Mouse (Mus musculus): ENCODE results near the gene 6030408B16Rik. TPM values are rescaled to one million over a fixed set of nuclear protein-coding genes. Genes with fewer than 3 reads are reported as not detected.

Gene 6030408B16Rik
- total RNA-seq, 2 experiments from 2014 or later = 0.31 to 0.32 TPM

DNA sequence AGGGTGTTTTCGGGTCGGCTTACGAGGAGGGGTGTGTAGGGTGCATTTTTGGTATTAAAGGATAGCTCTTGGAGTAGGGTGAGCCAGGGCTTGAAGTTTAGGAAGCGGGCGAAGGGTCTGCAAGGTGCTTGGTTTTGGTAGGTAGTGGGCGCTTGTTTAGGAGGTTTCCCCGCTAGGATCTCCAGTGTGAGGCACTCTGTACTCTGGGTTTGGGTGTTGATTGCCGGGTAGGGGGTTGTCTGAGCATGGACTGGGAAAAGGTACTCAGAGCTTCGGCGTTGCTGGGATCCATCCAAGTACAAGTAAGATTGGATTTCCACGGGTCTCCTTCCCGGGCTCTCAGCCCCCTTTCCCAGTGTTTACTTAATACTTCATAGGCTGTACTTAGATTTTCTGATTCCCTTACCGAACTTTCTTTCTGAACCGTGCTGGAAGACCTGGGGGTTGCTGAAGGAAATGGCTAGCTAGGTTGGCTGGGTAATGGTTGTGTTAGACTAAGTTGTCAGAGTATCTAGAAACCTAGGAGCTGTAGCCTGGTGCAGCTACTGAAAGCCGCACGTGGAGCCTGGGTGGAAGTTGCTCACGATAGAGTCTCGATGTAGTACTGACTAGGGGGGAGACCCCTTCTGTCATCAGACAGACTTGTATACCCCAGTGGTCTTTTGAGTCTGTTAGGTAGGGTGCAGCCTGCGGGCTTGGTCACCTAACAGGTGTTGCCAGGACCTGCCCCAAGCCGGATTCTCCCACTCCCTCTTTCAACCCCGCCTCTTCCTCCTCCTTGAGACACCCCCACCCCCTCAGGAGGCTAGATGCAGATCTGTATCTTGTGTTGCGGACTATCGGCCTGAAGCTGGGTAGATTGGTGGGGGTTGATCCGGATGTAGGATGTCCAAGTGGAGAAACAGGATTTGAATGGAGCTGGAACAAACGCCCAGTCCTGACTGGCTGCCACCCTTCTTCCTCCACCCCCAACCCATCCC is 25.7 kb upstream of the 6030408B16Rik start:
- no peak for DNase-seq

DNA sequence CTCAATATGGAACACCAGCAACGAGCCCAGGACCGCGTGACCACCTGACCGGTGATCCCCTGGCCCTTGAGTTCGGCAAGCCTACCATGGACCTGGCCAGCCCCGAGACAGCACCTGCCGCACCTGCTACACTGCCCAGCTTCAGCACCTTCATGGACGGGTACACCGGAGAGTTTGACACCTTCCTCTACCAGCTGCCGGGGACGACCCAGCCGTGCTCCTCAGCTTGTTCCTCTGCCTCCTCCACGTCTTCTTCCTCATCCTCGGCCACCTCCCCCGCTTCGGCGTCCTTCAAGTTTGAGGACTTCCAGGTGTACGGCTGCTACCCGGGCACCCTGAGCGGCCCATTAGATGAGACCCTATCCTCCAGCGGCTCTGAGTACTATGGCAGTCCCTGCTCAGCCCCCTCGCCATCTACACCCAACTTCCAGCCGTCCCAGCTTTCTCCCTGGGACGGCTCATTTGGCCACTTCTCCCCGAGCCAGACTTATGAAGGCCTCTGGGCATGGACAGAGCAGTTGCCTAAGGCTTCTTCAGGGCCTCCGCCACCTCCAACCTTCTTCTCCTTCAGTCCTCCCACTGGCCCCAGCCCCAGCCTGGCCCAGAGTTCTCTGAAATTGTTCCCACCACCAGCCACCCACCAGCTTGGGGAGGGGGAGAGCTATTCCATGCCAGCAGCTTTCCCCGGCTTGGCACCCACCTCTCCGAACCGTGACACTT is 22.8 kb upstream of the 6030408B16Rik start:
- DNase-seq = no peak

DNA sequence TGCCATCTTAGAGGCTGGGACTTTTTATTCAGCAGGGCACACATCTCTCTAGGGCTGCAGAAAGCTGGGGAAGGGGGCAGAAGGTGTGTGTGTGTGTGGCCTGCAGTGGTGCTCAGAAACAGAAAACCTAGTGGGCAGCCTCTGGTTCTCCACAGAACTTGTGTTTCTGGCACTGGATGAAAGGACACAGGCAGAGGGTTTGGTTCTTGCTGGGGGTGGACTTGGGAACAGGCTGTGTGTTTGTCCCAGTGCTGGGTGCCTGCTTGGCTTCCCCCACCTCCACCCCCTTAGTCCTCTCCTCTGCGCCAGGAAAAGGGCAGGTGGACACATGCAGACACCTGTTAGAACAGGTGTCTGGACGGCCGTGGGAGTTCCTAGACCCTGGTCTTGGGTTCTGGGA is 21.9 kb upstream of the 6030408B16Rik start:
- DNase-seq = no peak

DNA sequence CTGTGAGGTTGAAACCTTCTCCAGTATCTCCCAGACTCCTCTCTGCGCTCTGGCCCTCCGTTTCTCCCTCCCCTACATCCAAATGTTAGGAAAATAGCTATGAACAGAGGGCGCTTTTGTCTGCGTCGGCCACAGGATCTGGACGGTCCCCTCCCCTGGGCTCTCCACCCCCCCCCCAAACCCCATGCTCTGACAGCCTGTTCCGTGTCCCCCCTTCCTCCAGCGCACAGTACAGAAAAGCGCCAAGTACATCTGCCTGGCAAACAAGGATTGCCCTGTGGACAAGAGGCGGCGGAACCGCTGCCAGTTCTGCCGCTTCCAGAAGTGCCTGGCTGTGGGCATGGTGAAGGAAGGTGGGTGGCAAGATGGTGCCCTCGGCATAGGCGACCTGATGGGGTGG is 21.5 kb upstream of the 6030408B16Rik start:
- no peak for DNase-seq

DNA sequence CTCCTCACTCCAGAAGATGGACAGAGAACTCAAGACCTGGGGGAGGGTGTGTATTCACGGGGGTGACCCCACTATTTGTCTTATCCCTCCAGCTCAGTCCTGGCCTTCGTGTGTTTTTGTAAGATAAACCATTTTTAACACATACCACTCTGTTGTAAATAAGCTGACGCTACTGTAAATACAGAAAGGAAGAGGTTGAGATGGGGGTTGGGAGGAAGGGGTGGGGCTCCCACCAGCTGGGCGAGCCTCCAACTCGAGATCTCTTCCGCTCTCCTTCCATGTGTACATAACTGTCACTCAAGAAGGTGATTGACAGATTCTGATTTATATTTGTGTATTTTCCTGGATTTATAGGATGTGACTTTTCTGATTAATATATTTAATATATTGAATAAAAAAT is 18.6 kb upstream of the 6030408B16Rik start:
- DNase-seq = no peak

DNA sequence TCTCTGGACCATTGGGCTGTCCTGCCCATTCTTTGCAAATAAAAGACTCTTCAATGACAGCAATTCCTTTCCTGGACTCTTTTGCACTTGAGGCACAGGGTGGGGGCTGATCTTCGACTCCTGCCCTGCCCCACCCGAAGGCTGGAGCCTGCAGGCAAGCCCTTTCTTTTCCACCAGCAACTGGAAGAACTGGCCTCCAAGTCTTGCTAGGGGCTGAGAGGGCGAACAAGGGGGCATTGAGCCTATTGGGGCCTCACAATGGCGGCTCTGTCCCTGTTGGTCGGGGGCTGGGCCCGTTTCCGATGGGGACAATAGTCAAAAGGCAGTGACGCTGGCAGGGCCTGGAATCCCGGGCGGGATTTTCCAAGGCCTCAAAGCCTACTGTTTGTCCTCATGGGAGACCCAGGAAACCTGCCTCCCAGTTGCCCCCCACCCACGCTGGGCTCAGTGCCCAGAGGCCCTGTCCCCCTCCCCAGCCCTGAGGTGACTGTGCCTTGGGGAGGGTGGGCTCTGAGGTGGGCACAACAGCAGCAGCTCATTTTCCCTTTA is 15.6 kb upstream of the 6030408B16Rik start:
- no peak for DNase-seq

DNA sequence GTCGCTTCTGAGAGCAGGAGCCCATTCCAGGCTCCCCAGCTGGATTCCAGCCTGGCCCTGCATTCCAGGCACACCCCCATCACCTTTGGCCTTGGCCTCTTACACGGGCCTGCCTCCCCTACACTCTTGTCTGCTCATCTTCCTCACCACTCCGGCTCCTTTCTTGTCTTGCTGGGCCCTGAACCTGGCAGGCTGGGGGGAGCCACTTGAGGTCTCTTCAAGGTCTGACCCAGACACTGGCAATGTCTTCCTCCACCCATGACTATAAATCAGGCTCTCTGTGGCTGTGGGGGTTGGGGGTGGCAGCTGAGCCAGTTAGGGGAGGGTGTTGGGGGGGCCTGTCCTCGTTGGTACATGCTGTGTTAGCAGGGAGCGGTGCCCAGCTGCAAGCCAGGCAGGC is 14.4 kb upstream of the 6030408B16Rik start:
- peak; percentile 75 for DNase-seq

DNA sequence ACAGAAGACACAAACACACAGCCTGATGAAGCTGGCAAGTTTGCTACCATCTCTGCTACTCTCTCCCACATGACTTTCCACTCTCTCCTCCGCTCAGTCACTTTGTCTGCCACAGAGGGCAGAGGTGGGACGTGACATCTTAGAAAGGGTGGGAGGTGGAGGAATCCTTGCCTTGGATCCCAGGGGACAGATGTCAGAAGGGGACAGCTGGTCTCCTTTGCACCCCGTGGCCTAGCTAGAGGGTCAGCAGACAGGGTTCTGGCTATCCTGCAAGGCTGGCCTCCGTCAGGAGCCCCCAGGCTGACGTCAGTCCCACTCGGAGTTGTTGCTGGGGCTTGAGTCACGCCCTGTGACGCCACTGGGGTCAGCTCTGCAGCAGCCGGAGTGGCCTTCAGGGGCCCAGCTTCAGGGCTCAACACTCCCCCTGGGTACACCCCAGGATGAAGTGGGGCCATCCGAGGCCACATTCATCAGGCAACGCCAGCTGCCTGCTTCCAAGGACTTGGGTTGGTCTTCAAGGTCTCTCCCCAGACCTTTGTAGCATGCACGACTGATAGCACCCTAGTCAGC is 13.5 kb upstream of the 6030408B16Rik start:
- DNase-seq = peak; percentile 51

DNA sequence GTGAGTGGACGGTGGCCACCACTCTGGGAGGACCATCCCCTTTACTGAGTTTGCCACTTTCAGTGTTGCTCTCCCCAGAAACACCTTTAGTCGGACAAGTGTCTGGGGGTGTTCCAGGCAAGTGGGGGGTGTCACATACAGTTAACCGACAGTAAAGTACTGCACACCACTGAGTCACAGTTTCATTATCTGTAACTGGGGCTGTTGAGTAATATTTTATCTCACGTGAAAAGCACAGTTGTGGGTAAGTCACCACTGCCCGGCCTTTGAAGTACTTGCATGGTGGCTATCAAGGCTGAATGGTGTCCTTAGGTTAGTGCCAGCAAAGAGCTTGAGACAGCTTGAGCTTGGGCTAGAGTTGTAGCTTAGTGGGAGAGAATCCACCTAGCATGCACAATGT is 10.5 kb upstream of the 6030408B16Rik start:
- no peak for DNase-seq

DNA sequence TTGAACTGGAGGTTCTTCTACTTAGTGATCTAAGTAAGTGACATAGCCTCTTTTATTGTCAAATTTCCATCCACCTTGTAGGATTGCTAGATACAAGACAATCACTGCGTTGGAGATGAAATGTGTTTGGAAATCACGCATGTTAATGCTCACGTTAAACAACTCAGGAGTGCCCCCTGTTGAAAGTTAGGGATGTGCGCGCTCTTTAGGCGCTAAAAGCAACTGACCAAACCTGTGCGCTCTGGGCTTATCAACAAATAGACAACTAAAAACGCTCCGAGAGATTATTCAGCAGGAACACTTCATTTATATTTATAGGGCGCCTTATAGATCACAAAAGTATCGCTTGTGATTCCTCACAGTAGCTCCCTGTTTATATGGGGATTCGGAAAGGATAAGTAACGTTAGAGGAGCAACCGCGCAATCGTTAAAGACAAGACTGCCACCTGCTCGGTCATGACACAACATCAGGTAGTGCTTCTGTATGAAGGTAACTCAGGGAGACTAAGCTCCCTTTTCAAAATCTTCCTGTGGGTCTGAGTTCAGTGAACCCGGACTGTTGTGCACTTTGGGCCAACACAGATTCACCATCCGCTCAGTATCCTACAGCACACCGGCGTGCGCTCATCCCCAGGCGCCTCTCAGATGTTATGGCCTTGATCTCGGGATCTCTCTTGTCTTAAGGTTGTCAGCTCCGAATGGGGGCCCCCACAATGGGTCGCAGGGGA is 9.7 kb upstream of the 6030408B16Rik start:
- DNase-seq = no peak

DNA sequence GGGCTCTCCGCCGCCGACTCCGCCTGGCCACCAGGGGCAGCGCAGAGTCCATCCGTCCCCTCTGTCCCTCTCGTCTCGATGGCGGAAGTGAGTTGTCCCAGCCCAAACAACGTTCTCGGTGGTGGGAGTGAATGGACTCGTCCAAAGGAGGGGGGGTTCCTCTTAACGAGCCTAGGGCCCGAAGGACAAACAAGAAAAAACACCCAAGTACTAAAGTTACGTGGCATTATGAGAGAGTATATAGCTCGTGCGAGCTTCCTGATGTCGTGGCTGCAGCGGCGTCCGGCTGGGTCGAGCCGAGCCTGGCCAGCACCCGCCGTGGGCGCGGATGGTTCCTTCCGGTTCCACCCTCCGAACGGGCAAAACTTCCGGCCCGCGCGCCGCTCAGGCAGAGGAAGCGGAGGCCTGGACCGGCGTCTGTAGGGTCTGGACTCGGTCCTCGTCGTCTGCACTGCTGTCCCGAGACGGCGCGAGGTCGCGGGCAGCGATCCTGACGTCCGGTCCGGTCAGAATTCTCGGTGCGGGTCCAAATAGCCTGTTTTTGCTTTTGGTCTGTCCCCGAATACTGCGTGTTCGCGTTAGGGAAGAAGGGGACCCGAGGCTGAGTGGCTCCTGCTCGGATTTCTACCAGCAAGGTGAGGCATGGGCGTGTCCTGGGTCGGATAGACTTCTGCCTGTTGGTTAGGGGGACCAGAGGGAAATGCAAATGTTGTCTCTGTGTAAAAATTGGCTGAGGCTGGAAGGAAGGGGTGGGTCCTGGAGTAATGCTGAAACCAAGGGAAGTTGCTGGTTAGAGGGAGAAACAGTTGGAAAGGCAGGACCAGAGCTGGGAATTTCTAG is 8.9 kb upstream of the 6030408B16Rik start, which contains the start of gene Atg101:
Gene Atg101, plus strand, starts transcription at position 362 of the 840 bp plus-strand sequence.
- DNase-seq = peak; percentile 88

DNA sequence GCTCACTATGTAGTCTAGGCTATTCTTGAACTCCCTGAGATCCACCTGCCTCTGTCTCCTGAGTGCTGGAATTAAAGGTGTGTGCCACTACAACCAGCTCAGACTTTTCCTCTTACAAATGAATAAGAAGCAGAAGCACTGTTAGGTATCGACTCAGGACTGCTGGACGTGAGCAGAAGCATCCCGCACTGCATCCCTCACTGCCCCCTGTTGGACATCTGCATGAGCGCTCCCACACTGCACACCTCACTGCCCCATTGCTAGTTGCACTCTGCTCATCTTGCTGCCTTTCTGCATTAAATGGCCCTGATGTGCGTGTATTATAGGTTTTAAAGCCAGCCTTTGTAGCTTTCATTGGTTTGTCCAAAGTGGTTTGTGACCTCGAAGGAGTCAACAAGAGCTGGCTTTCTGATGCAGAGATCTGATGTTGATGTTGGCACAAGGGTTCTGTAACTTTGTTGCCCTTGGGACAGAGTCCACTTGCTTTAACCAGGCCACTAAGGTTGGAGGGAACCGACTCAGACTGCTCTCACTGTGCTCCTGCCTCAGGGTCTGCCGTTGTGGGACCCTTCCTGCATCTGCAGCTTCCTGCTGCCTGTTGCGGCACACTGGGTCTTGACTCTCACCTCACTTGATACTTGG is 6.8 kb upstream of the 6030408B16Rik start:
- DNase-seq = no peak

DNA sequence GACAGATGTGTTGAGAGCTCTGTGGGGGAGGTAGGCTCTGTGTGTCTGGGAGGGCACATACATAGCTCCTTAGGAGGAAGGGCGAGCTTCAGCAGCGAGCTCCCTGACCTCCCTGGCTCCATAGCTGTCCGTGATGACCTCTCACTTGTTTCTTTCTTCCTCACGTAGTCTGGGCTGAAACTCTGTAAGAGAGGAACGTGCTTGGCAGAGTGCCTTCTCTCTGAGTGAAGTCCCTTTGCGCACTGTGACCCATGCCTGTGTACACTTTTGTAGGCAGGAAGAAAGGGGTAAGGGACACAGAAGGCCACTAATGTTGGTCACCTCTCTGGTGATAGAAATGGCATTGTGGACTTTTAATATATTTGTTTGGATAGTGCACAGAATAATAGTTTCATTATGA is 5.7 kb upstream of the 6030408B16Rik start:
- DNase-seq = no peak

DNA sequence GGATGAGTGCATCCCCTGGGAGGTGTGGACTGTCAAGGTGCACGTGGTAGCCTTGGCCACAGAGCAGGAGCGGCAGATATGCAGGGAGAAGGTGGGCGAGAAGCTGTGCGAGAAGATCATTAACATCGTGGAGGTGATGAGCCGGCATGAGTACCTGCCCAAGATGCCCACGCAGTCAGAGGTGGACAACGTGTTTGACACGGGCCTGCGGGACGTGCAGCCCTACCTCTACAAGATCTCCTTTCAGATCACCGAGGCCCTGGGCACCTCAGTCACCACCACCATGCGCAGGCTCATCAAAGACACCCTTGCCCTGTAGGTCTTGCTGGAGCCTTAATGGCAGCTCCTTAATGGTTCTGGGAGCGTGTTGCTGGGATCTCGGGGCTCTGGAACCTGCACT is 2.7 kb upstream of the 6030408B16Rik start:
- no peak for DNase-seq

DNA sequence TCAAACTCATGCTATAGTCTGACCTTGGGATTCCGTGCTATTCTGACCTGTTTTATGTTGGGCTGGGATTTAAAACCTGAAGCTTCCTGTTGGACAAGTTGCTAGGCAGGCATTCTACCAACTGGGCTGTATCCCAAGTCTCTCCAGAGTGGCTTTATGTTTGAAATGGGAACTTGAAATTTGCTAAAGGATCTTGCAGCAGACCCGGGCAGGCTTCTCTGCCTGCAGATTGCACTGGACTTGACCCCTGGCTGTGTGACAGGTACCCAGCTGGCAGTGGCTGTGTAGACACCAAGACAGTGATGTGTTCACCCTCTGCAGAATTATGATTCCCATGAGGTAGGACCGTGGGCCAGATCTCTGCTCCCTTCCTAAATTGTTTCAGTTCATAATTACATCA is 1.0 kb upstream of the 6030408B16Rik start:
- no peak for DNase-seq

DNA sequence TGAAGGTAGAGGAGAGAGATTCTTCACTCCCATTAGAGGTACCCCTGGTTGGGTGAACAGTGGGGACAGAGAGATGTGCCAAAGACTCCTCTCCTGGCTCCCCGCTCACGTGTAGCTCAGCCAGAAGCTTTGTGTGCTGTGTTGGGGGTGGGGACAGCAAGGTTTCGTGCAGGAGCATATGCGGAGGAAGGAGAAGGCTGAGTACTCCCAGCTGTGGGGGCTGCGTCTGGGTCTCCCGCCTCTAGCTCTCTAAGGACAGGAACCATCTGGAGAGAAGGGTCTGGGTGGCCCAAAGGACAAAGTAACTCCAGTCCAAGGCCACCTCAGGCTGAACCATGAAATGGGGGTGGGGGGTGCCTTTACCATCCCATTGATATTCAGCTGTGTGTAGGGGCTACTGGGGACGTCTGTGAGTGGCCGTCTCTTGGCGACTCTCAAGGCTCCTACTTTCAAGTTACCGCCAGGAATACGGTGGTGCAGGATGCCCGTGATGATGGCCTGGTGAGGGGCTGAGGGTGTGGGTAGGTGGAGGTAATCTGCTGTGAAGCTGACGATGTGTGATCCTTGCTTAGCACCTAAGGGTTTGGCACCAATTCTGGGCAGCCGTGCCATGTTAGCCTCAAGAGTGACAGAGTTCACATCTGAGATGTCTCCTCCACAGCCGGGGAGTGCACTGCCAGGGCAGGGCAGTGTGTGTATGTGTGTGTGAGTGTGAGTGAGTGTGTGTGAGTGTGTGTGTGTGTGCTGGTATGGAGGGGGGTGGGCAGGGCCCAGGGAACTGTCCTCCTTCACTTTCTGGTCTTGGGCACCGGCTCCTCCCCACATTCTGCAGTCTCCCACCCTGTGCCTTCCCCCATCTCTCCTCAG is 1.2 kb downstream of the 6030408B16Rik start:
- DNase-seq = no peak

DNA sequence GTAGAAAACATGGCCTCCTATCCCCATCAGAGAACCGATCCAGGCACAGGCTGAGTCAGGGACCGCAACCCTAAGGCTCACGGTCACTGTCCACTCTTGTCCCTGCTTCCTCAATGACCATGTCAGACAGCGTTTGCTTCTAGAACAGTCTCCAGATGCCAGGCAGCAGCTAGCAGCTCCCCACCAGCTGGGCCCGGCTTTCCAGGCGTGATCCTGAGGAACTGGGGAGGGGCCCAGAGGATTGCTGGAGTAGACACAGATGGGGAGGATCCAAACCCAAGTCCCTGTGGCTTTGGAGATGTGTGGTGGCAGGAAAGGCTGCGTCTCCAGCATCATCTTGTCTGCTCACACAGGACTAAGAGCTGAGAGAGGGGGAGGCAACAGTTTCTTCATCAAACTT is 2.1 kb downstream of the 6030408B16Rik start:
- DNase-seq = no peak

DNA sequence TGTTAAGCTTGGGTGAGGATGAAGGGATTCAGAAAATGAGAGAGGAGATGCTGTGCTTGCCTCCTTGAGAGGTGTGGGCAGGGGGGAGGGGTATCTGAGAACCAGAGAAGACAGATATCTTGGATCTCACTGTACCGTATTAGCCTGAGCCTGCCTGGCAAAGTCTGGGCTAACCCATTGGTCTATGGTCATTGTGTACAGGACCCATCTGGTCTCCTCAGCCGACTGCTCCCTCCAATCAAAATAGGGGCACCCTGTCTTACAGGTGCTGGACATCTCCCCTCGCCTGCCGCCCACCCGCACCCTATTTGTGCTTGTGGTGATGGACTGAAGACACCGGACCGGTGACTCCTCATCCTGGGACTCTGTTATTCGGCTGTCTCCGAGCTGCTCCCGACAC is 2.6 kb downstream of the 6030408B16Rik start:
- no peak for DNase-seq

DNA sequence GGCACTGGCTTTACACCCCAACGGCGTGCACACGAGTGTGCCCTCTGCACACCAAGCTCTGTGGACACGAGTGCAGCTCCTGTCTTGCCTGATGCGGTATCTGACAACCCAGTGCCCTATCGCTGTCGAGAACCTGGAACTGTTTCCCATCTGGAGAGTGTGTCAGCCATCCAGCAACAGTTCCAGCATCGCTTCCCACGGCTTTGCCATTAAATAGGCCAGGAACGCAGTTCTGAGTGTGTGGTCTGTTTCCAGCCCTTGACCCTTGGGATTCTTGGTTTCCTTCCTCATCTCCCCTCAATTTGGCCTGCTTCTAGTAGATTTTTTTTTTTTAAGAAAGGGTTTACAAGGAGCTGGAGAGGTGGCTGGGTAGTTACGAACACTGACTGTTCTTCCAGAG is 3.1 kb downstream of the 6030408B16Rik start:
- DNase-seq = no peak
